Mouse (Mus musculus) heart, adult 2 months (tissue): Measurements from ENCODE around the gene Ppp1r2.

ENCODE experiments used
- CTCF ChIP-seq: fragments of 200-600 bp; IDR thresholded peaks from 2 replicates; pipeline ENCODE4 v1.8.1; 2022; ENCODE audit warnings: antibody characterized with exemption, mild to moderate bottlenecking, moderate library complexity
- EP300 ChIP-seq: fragments of 200-500 bp; IDR thresholded peaks from 2 replicates; pipeline ENCODE4 v1.6.1; 2011; ENCODE audit warnings: low read depth, low read length, control low read depth; ENCODE audit not compliant: insufficient read depth
- POLR2A ChIP-seq: fragments of 200-500 bp; IDR thresholded peaks from 2 replicates; pipeline ENCODE4 v1.6.1; 2011; ENCODE audit warnings: mild to moderate bottlenecking, low read depth, low read length, control low read depth; ENCODE audit not compliant: insufficient read depth

DNA sequence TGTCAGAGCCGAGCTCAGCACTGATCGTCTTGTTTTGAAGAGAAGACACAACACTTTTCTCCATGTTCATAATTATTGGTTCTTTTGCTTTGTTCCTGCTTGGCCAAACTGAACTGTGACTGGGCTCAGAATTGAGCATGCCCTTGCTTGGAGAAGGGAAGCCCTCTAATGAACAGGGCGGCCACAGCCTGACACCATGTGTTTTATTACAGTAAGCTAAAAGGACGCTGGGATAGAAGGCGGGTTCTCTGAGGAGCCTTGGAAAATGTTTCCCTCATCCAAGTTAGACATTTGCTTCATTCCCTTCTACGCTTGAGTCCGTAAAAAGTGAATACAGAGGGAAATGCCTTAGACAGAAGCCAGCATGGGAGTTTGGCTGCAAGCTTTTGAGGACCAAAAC, 1.9 kb upstream of the Ppp1r2 start:
- no peak for TF ChIP-seq EP300
- no peak for TF ChIP-seq CTCF
- no peak for TF ChIP-seq POLR2A
